Mouse (Mus musculus) MEL (cell line): ENCODE measurements at regions not wholly inside any gene's neighbourhood (a gene's known extent, or its start where the extent isn't known, plus 50 kb on each side); places are given as distances from the start of the nearest gene placed in this dataset.

Experiments used
- CHD1 ChIP-seq: IDR thresholded peaks from 2 replicates; pipeline ENCODE4 v1.6.1; 2012; ENCODE audit warnings: low read depth, mild to moderate bottlenecking, inconsistent platforms, low read length, improper control_type of control experiment
- CTCF ChIP-seq, 3 experiments: IDR thresholded peaks in 2 of 3; conservative IDR thresholded peaks in 1 of 3; 2 replicates each; pipeline ENCODE4 v1.5.1; 2011 to 2012; ENCODE audit warnings: low read length in 3 of 3, low read depth in 2 of 3, mild to moderate bottlenecking in 2 of 3, improper control_type of control experiment in 1 of 3, inconsistent platforms in 1 of 3, mixed read lengths in 1 of 3, moderate library complexity in 1 of 3; ENCODE audit not compliant: control insufficient read depth in 1 of 3, insufficient read depth in 1 of 3, poor library complexity in 1 of 3, severe bottlenecking in 1 of 3
- ETS1 ChIP-seq: IDR thresholded peaks from 2 replicates; pipeline ENCODE4 v1.6.1; 2012; ENCODE audit warnings: low read depth, mild to moderate bottlenecking, inconsistent platforms, low read length, improper control_type of control experiment, moderate library complexity
- MAX ChIP-seq: IDR thresholded peaks from 2 replicates; pipeline ENCODE4 v1.6.1; 2011; ENCODE audit warnings: low read length, improper control_type of control experiment
- NELFE ChIP-seq: IDR thresholded peaks from 2 replicates; pipeline ENCODE4 v1.6.1; 2011; ENCODE audit warnings: low read depth, low read length, improper control_type of control experiment
- NRF1 ChIP-seq: IDR thresholded peaks from 2 replicates; pipeline ENCODE4 v1.6.1; 2014; ENCODE audit warnings: low read depth, mild to moderate bottlenecking, inconsistent platforms, low read length, improper control_type of control experiment, moderate library complexity; ENCODE audit not compliant: poor library complexity, insufficient read depth, severe bottlenecking
- POLR2A ChIP-seq, 2 experiments: IDR thresholded peaks; 2 replicates each; pipeline ENCODE4 v1.6.1; 2011 to 2012; ENCODE audit warnings: low read length in 2 of 2, mild to moderate bottlenecking in 2 of 2, control low read depth in 1 of 2, improper control_type of control experiment in 1 of 2, low read depth in 1 of 2, moderate library complexity in 1 of 2; ENCODE audit not compliant: control insufficient read depth in 1 of 2, insufficient read depth in 1 of 2, poor library complexity in 1 of 2
- TBP ChIP-seq: IDR thresholded peaks from 2 replicates; pipeline ENCODE4 v1.8.0; 2011; ENCODE audit warnings: low read depth, low read length, improper control_type of control experiment
- UBTF ChIP-seq: IDR thresholded peaks from 2 replicates; pipeline ENCODE4 v1.6.1; 2012; ENCODE audit warnings: low read depth, mild to moderate bottlenecking, inconsistent platforms, low read length, improper control_type of control experiment, moderate library complexity, borderline replicate concordance; ENCODE audit not compliant: insufficient read depth
- ZNF384 ChIP-seq: IDR thresholded peaks from 2 replicates; pipeline ENCODE4 v1.6.1; 2012; ENCODE audit warnings: low read depth, mild to moderate bottlenecking, inconsistent platforms, low read length, improper control_type of control experiment

DNA sequence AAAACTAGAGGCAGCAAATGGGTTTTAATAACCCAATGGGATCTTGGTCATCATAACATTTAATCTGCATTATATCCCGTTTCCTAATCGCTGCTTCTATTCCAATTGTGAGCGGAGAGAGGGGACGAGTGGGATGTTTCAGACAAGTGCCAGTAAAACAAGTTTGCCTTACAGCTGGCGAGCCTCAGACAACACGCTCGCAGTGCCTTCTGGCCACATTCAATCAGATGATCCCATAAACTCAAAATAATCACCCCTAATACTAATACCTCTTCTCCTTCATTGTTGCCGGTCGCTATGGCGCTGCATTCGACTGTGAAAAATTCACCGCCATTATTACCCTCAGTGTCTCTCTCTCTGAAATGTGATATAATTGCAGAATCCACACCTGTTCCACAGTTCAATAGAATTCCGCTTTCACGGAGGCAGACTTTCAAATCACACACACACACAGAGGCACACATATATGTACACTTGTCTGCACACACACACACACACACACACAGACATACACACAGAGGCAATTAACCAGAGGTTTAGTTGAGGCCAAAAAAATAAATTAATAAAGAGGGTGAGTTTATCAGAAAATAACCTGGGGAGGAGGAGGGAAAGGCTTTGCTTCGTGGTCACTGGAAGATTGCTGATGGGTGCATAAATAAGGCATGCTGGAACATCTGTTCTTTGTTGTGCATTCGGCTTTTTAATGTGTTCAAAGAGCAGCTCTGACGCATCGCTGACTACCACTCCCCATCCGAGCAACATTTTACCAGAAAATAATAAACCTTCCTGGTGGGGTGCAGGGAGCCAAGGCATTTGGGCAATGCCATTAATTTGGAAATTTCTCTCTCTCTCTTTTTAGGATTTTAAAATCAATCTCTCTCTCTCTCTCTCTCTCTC is 248.9 kb downstream of the Satb1 start:
- TF ChIP-seq CHD1 (no peak), CTCF (IDR thresholded peaks at IDR 0.05 in 2 of 3, conservative IDR thresholded peaks at IDR 0.05 in 1 of 3; ENCODE audit: control insufficient read depth in 1 of 3, insufficient read depth in 1 of 3, low read depth in 2 of 3, low read length in 3 of 3, poor library complexity in 1 of 3, severe bottlenecking in 1 of 3) (no peak), ETS1 (no peak), POLR2A (IDR thresholded peaks at IDR 0.05; ENCODE audit: control insufficient read depth in 1 of 2, insufficient read depth in 1 of 2, low read depth in 1 of 2, low read length in 2 of 2, poor library complexity in 1 of 2) (no peak), ZNF384 (no peak), TBP (no peak), NELFE (no peak), UBTF (no peak), NRF1 (no peak), MAX (no peak)
